Mouse (Mus musculus): Measurements from ENCODE around the gene Dio3. TPM values are rescaled to one million over a fixed set of nuclear protein-coding genes. Genes with fewer than 3 reads are reported as not detected.

Gene Dio3
- total RNA-seq, 2 experiments from 2014 or later, result not detected

DNA sequence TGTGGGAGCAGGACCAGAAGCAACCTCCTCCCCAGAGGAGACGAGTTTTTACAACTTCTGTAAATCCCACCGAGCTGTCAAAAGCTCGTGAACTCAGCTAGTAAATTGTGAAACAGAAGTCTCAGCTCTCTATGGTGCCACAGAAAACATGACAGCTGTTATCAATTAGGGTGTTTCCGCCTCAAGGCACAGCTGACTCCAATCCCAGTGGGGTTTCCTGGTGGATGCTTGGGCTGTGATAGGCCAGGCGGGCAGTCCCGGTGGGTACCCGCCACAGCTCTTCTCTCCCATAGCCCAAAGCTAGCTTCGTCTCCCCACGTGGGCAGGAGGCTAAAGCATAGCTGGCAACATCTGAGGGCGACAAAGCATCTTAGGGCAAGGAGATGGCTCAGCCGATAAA is 19.8 kb downstream of the Dio3 start:
- intact Hi-C loops (cut with DNase I), result no loop called here
- no peak for DNase-seq

- intact Hi-C loops (cut with DNase I), result no loop called here
- no peak for DNase-seq
These were observed 40.8 kb downstream of the Dio3 start for GRCm38 (mm10) chr12:110319696-110320095.

Small RNA genes within 50 kb of the gene (microRNA-seq; reads per million reads assigned to microRNA genes)
- 2.2 to 24.3 reads per million in 2 experiments for gene Mir1247

Other genes starting within 250 kb of the Dio3 start
- gene Ppp2r5c, start 168.1 kb downstream of the Dio3 start, total RNA-seq (2021), result 100 to 1,000 TPM; 102 to 103 TPM